11 mouse cellular contexts compared by ENCODE assay signal in genomic region chr2:4389330-4389729, GRCm38 (mm10).
DNase-seq lines count a peak whose midpoint lies in the region; ATAC-seq and TF ChIP-seq lines count a peak whose summit lies in the region.
"Had no signal": no experiment of that assay in that cellular context is flagged by ENCODE, and none has a peak within 500 bp of the region (broad histone marks: within the 10 kb centered on the region; RNA-seq: fewer than 3 reads in every experiment).

No protein-coding gene starts in this region.

- 0 out of 2 replicates have a peak, but pooled peaks cover 1% of the 10 kb centered on the region for H3K79me2 ChIP-seq in heart, adult 2 months (replicated peaks; ENCODE audit: control insufficient read depth, insufficient read depth, low read length)

- peak overlapping the region; percentile 23; the same call in 1 of the 2 replicates for H3K4me2 ChIP-seq in neural tube, embryonic 15.5 days
- H3K4me2 ChIP-seq in intestine, embryonic 16.5 days (ENCODE audit: low read depth, low read length): peak overlapping the region; percentile 49
- peak overlapping the region; percentile 37 for H3K4me2 ChIP-seq in stomach, postnatal 0 days (replicated peaks; ENCODE audit: low read depth)

- intact Hi-C loops in heart, adult 2 months (cut with DNase I): no loop called here
- intact Hi-C loops in heart, postnatal 25 days (cut with DNase I): no loop called here
- intact Hi-C loops in left cerebral cortex, postnatal 4 days (cut with DNase I): no loop called here

- TF ChIP-seq EP300 in heart, adult 2 months (IDR thresholded peaks at IDR 0.05; ENCODE audit: insufficient read depth, low read depth, low read length): no peak
- no peak for TF ChIP-seq EP300 in stomach, postnatal 0 days (optimal IDR thresholded peaks at IDR 0.05)

- peak; percentile 8 to 35 for DNase-seq in heart, adult 2 months
- no peak for DNase-seq in heart, postnatal 25 days (ENCODE audit: low spot score)
- DNase-seq in neural tube, embryonic 10.5 days (ENCODE audit: extremely low spot score, low spot score): no peak
- DNase-seq in stomach, postnatal 0 days (ENCODE audit: low spot score): no peak
- no peak for DNase-seq in thymus, adult 2 months
- DNase-seq in left cerebral cortex, postnatal 4 days: no peak
- DNase-seq: cerebellum, adult 11-12 months had no signal

- H3K9ac ChIP-seq in heart, adult 2 months (ENCODE audit: low read depth, low read length): peak overlapping the region; percentile 55
- H3K9ac ChIP-seq in neural tube, embryonic 15.5 days (replicated peaks): no peak overlapping the region
- H3K9ac ChIP-seq in intestine, embryonic 16.5 days (ENCODE audit: low read depth, low read length): 0 out of 2 replicates have a peak overlapping the region, but pooled peaks have one; percentile 44
- no peak overlapping the region; the same call in 1 of the 2 replicates for H3K9ac ChIP-seq in stomach, postnatal 0 days (ENCODE audit: low read length)

- peak overlapping the region; percentile 50 for H3K4me3 ChIP-seq in heart, adult 2 months
- no peak overlapping the region for H3K4me3 ChIP-seq in neural tube, embryonic 15.5 days (replicated peaks)
- H3K4me3 ChIP-seq in intestine, embryonic 16.5 days (ENCODE audit: low read length): peak overlapping the region; percentile 30
- H3K4me3 ChIP-seq in stomach, postnatal 0 days (ENCODE audit: low read depth, low read length): peak overlapping the region; percentile 10; the same call in 1 of the 2 replicates
- H3K4me3 ChIP-seq in thymus, adult 2 months (ENCODE audit: control insufficient read depth, insufficient read depth, low read length): no peak overlapping the region

- 31% methylated on average over 6 of the region's 6 CpGs for WGBS in heart, adult 2 months
- 23% methylated on average over 6 of the region's 6 CpGs for WGBS in neural tube, embryonic 15.5 days
- 32% methylated on average over 6 of the region's 6 CpGs for WGBS in intestine, embryonic 16.5 days
- WGBS in stomach, postnatal 0 days: 38% methylated on average over 6 of the region's 6 CpGs
- WGBS in thymus, adult 2 months: 15% methylated on average over 6 of the region's 6 CpGs

- H3K36me3 ChIP-seq in heart, adult 2 months (ENCODE audit: control insufficient read depth, insufficient read depth, low read length): no peaks in the 10 kb centered on the region; the same call in 1 of the 2 replicates
- H3K36me3 ChIP-seq in neural tube, embryonic 15.5 days: no peaks in the 10 kb centered on the region
- H3K36me3 ChIP-seq in intestine, embryonic 16.5 days (ENCODE audit: control insufficient read depth, insufficient read depth, low read length): no peaks in the 10 kb centered on the region
- no peaks in the 10 kb centered on the region for H3K36me3 ChIP-seq in stomach, postnatal 0 days (ENCODE audit: control insufficient read depth, insufficient read depth, low read length)
- no peaks in the 10 kb centered on the region for H3K36me3 ChIP-seq in thymus, adult 2 months (ENCODE audit: control insufficient read depth, insufficient read depth, low read length)

- ATAC-seq in neural tube, embryonic 15.5 days (ENCODE audit: low FRiP score): no peak
- ATAC-seq in intestine, embryonic 16.5 days: peak; percentile 31; the same call in 1 of the 2 replicates
- ATAC-seq in stomach, postnatal 0 days (ENCODE audit: low FRiP score, low TSS enrichment): no peak
- ATAC-seq: CD4-positive, CD25-positive, alpha-beta regulatory T cell, adult 4 months had no signal

- no peak for TF ChIP-seq CTCF in heart, adult 2 months (IDR thresholded peaks at IDR 0.05)
- TF ChIP-seq CTCF in stomach, postnatal 0 days (IDR thresholded peaks at IDR 0.05; ENCODE audit: low read depth): no peak
- TF ChIP-seq CTCF in thymus, adult 2 months (IDR thresholded peaks at IDR 0.05; ENCODE audit: borderline replicate concordance, control insufficient read depth, extremely low read depth, insufficient read depth, low read length, poor library complexity): no peak

- no peaks in the 10 kb centered on the region for H3K9me3 ChIP-seq in neural tube, embryonic 15.5 days (replicated peaks)
- no peaks in the 10 kb centered on the region for H3K9me3 ChIP-seq in intestine, embryonic 16.5 days (ENCODE audit: control insufficient read depth, low read length)
- no peaks in the 10 kb centered on the region for H3K9me3 ChIP-seq in stomach, postnatal 0 days (ENCODE audit: control insufficient read depth, low read length)

- no peaks in the 10 kb centered on the region for H3K27me3 ChIP-seq in heart, adult 2 months (ENCODE audit: control insufficient read depth, insufficient read depth, low read length)
- no peaks in the 10 kb centered on the region for H3K27me3 ChIP-seq in neural tube, embryonic 15.5 days (replicated peaks)
- H3K27me3 ChIP-seq in intestine, embryonic 16.5 days (replicated peaks; ENCODE audit: control insufficient read depth, insufficient read depth, low read length): no peaks in the 10 kb centered on the region
- H3K27me3 ChIP-seq in stomach, postnatal 0 days (ENCODE audit: control insufficient read depth, insufficient read depth, low read length): no peaks in the 10 kb centered on the region
- no peaks in the 10 kb centered on the region for H3K27me3 ChIP-seq in thymus, adult 2 months (ENCODE audit: control insufficient read depth, insufficient read depth, low read length)

- peak overlapping the region; percentile 64 for H3K27ac ChIP-seq in heart, adult 2 months
- H3K27ac ChIP-seq in neural tube, embryonic 15.5 days (replicated peaks): no peak overlapping the region
- H3K27ac ChIP-seq in intestine, embryonic 16.5 days (ENCODE audit: low read length): no peak overlapping the region
- no peak overlapping the region for H3K27ac ChIP-seq in stomach, postnatal 0 days (replicated peaks)
- no peak overlapping the region for H3K27ac ChIP-seq in thymus, adult 2 months (ENCODE audit: control insufficient read depth, insufficient read depth, low read length)
- H3K27ac ChIP-seq: kidney, postnatal 0 days had no signal

- TF ChIP-seq POLR2A in heart, adult 2 months (IDR thresholded peaks at IDR 0.05; ENCODE audit: insufficient read depth, low read depth, low read length): no peak
- TF ChIP-seq POLR2A in thymus, adult 2 months (IDR thresholded peaks at IDR 0.05; ENCODE audit: control insufficient read depth, extremely low read depth, insufficient read depth, low read length, poor library complexity): no peak

- peaks cover 7% of the 10 kb centered on the region for H3K4me1 ChIP-seq in heart, adult 2 months (ENCODE audit: control insufficient read depth, insufficient read depth, low read length)
- H3K4me1 ChIP-seq in neural tube, embryonic 15.5 days: no peaks in the 10 kb centered on the region
- 0 out of 2 replicates have a peak, but pooled peaks cover 4% of the 10 kb centered on the region for H3K4me1 ChIP-seq in intestine, embryonic 16.5 days (ENCODE audit: control insufficient read depth, insufficient read depth, low read length)
- H3K4me1 ChIP-seq in stomach, postnatal 0 days (replicated peaks; ENCODE audit: control insufficient read depth, insufficient read depth): no peaks in the 10 kb centered on the region
- no peaks in the 10 kb centered on the region for H3K4me1 ChIP-seq in thymus, adult 2 months (replicated peaks; ENCODE audit: control insufficient read depth, insufficient read depth, low read length)

Comparison
In these comparisons a context has a peak if more than half of its experiments do, and no peak if none do; other contexts are left out.
1. DNase-seq: peak in heart, adult 2 months (2 of 2); none in heart, postnatal 25 days (single experiment), neural tube, embryonic 10.5 days (single experiment), stomach, postnatal 0 days (single experiment), thymus, adult 2 months (single experiment) and left cerebral cortex, postnatal 4 days (single experiment).
2. H3K4me3 ChIP-seq: peak in heart, adult 2 months (single experiment), intestine, embryonic 16.5 days (single experiment) and stomach, postnatal 0 days (single experiment); none in neural tube, embryonic 15.5 days (single experiment) and thymus, adult 2 months (single experiment).
3. H3K9ac ChIP-seq: peak in heart, adult 2 months (single experiment) and intestine, embryonic 16.5 days (single experiment); none in neural tube, embryonic 15.5 days (single experiment) and stomach, postnatal 0 days (single experiment).
4. Peak in every context shown above with its lines, with median percentiles within 50 percentile points of each other: H3K4me2 ChIP-seq.